ENCODE assay signal across 8 mouse cellular contexts in the genomic region with DNA sequence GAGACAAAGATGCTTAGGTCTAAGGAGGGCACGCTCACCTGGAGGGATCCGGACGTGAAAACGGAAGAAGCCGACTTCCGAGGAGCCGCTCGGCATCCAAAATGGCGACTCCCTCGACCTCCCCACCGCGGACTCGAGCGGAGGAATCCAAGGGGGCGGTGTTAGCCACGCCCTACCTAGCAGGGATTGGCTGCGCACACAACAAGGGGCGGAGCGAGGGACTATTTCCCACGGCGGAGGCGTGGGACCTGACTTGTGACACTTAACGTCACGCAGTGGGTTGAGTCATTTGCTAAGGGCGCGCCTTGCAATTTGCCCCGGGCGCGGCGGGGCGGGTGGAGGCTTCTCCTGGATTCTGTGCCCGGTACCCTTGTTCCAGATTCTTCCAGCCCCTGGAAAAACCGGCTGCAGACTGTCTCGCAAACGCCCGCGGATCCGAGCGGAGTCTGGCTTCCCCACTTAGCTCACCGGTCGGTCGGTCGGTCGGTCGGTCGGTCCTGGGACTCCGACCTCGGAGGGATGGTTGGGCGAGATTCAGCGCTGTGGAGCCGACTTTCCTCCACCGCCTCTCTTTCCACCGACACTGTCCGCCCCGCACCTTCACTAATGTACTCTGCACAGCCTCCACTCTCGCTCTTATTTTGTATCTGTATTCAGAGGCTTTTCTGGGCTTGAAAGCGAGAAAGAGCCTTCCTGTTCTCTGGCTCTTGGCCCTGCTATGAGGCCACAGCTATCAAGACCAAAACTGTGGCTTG. TPM values are rescaled to one million over a fixed set of nuclear protein-coding genes. Genes with fewer than 3 reads are reported as not detected.
A peak's percentile ranks its signal among the peaks of the same experiment; 100 is the strongest.
DNase-seq lines count a peak whose midpoint lies in the region; ATAC-seq and TF ChIP-seq lines count a peak whose summit lies in the region.

Gene Ist1 (minus strand): TSS at position 115 of the 755 bp plus-strand sequence.

- no peak for TF ChIP-seq CTCF in cortical plate, adult 2 months (IDR thresholded peaks at IDR 0.05; ENCODE audit: extremely low read depth, insufficient read depth, low read length)

- peaks cover 3% of the 10 kb centered on the region for H3K27me3 ChIP-seq in megakaryocyte, embryonic 14.5 days (replicated peaks)

- TF ChIP-seq POLR2A in cortical plate, adult 2 months (IDR thresholded peaks at IDR 0.05; ENCODE audit: extremely low read depth, insufficient read depth, low read length): peak; percentile 94

- peaks cover 21% of the 10 kb centered on the region for H3K36me3 ChIP-seq in megakaryocyte, embryonic 14.5 days (replicated peaks; ENCODE audit: low read length)

- peak within 1 kb of the TSS; percentile 67 for H3K27ac ChIP-seq in cortical plate, adult 2 months (ENCODE audit: insufficient read depth, low read length)

- H3K4me3 ChIP-seq in cortical plate, adult 2 months (ENCODE audit: insufficient read depth, low read length): peak within 1 kb of the TSS; percentile 89
- peak within 1 kb of the TSS; percentile 99 for H3K4me3 ChIP-seq in megakaryocyte, embryonic 14.5 days (replicated peaks)

- ATAC-seq in activated CD4-positive, CD25-positive, alpha-beta regulatory T cell, adult 4 months: peak; percentile 94

- no peaks in the 10 kb centered on the region for H3K9me3 ChIP-seq in megakaryocyte, embryonic 14.5 days

- H3K4me1 ChIP-seq in cortical plate, adult 2 months (ENCODE audit: control insufficient read depth, insufficient read depth, low read length): peaks cover 9% of the 10 kb centered on the region
- H3K4me1 ChIP-seq in megakaryocyte, embryonic 14.5 days: peaks cover 36% of the 10 kb centered on the region

- peak; percentile 97 for DNase-seq in gastrocnemius, adult 8-10 months (ENCODE audit: low spot score in 2 of 2)
- DNase-seq in hindlimb bud, embryonic 11.5 days (ENCODE audit: extremely low spot score, low read depth, low spot score): peak; percentile 99
- peak; percentile 94 to 96 for DNase-seq in left cerebral cortex, adult 8-10 months (ENCODE audit: low spot score in 2 of 2)
- DNase-seq in right cerebral cortex, postnatal 10 days (ENCODE audit: low spot score in 2 of 2): peak; percentile 99
- peak; percentile 97 for DNase-seq in urinary bladder, postnatal 25 days (ENCODE audit: low spot score)

RNA-seq across cellular contexts. Expression of gene Ist1, which starts in this region (rescaled TPM):
- polyA plus RNA-seq in activated CD4-positive, CD25-positive, alpha-beta regulatory T cell, adult 4 months (2017; shearing (Covaris generic)): 100 to 1,000 TPM; 128 to 129 TPM
- polyA plus RNA-seq in cortical plate, adult 2 months (2012; rRNA removed): 88.1 and 88.9 TPM in 2 replicates
- total RNA-seq in gastrocnemius, adult 8-10 months (2022): 10 to 100 TPM; 24.8 to 31.4 (median 29.5) TPM
- 10 to 100 TPM; 71.8 to 75.1 (median 72.0) TPM for total RNA-seq in left cerebral cortex, adult 8-10 months (2022)
- 11.1 and 15.2 TPM in 2 replicates for polyA plus RNA-seq in megakaryocyte, embryonic 14.5 days (2012; ENCODE audit: insufficient read depth, low replicate concordance)

Comparison
In these comparisons a context has a peak if more than half of its experiments do, and no peak if none do; other contexts are left out.
1. Peak in every context shown above with its lines: DNase-seq, ATAC-seq, H3K4me3 ChIP-seq and H3K27ac ChIP-seq.